Mouse (Mus musculus) inflammation-experienced regulatory T-cells, adult 16 weeks (primary cell): ENCODE measurements around the gene Tmed8. TPM values are rescaled to one million over a fixed set of nuclear protein-coding genes. Genes with fewer than 3 reads are reported as not detected.

Experiments used
- polyA plus RNA-seq: library from polyadenylated mRNA; unstranded; fragments of 100-300 nt; shearing (Covaris generic); gene quantifications from one replicate; pipeline ENCODE4 v1.2.1, GENCODE M21; 2017

The Tmed8 gene
- polyA plus RNA-seq, result 7.9 TPM

GRCm38 (mm10) chr12:87199973-87200586, at the start of gene Tmed8:
Gene Tmed8 (minus strand): TSS chr12:87200454.

GRCm38 (mm10) chr12:87238632-87239031, 38.4 kb upstream of the Tmed8 start, which contains the start of gene Noxred1:
Gene Noxred1 (minus strand): TSS chr12:87238732.

GRCm38 (mm10) chr12:87199206-87199972, 865 bp downstream of the Tmed8 start, which contains the start of gene Samd15:
Gene Samd15 (plus strand): TSS chr12:87199723.

GRCm38 (mm10) chr12:87147395-87148089, 52.7 kb downstream of the Tmed8 start, which contains the start of gene Pomt2:
Gene Pomt2 (minus strand): TSS chr12:87147968.

GRCm38 (mm10) chr12:87146966-87147365, 53.3 kb downstream of the Tmed8 start, which contains the start of gene Gstz1:
Gene Gstz1 (plus strand): TSS chr12:87147165.

Other genes with a start within 250 kb of the Tmed8 start
- gene Zdhhc22, start 210.0 kb downstream of the Tmed8 start, polyA plus RNA-seq, result 0.13 TPM
- 2.1 TPM for gene Tmem63c, start 179.1 kb downstream of the Tmed8 start, polyA plus RNA-seq
- gene Ngb, start 97.9 kb downstream of the Tmed8 start, polyA plus RNA-seq, result not detected
- gene Gstz1, start 53.3 kb downstream of the Tmed8 start, polyA plus RNA-seq, result 14.0 TPM
- gene Pomt2, start 52.5 kb downstream of the Tmed8 start, polyA plus RNA-seq, result 6.8 TPM
- 3.3 TPM for gene Samd15, start 731 bp downstream of the Tmed8 start, polyA plus RNA-seq
- gene Noxred1, start 38.3 kb upstream of the Tmed8 start, polyA plus RNA-seq, result 1.3 TPM
- gene Vipas39, start 65.8 kb upstream of the Tmed8 start, polyA plus RNA-seq, result 43.5 TPM
- gene Ahsa1, start 66.0 kb upstream of the Tmed8 start, polyA plus RNA-seq, result 183 TPM
- gene Ism2, start 99.3 kb upstream of the Tmed8 start, polyA plus RNA-seq, result not detected
- 133 TPM for gene Sptlc2, start 187.9 kb upstream of the Tmed8 start, polyA plus RNA-seq
- gene Slirp, start 243.4 kb upstream of the Tmed8 start, polyA plus RNA-seq, result 78.4 TPM
- gene Alkbh1, start 243.6 kb upstream of the Tmed8 start, polyA plus RNA-seq, result 84.3 TPM